Mouse (Mus musculus) MEL (cell line): ENCODE data around the gene Serinc3.

Source experiments
- CTCF ChIP-seq, 3 experiments: IDR thresholded peaks in 2 of 3; conservative IDR thresholded peaks in 1 of 3; 2 replicates each; pipeline ENCODE4 v1.5.1; 2011 to 2012; ENCODE audit warnings: low read length in 3 of 3, low read depth in 2 of 3, mild to moderate bottlenecking in 2 of 3, improper control_type of control experiment in 1 of 3, inconsistent platforms in 1 of 3, mixed read lengths in 1 of 3, moderate library complexity in 1 of 3; ENCODE audit not compliant: control insufficient read depth in 1 of 3, insufficient read depth in 1 of 3, poor library complexity in 1 of 3, severe bottlenecking in 1 of 3
- E2F4 ChIP-seq: IDR thresholded peaks from 2 replicates; pipeline ENCODE4 v1.6.1; 2011; ENCODE audit warnings: low read depth, low read length, improper control_type of control experiment, borderline replicate concordance
- ELF1 ChIP-seq: IDR thresholded peaks from 2 replicates; pipeline ENCODE4 v1.6.1; 2014; ENCODE audit warnings: low read depth, mild to moderate bottlenecking, inconsistent platforms, low read length, improper control_type of control experiment, moderate library complexity
- EP300 ChIP-seq, 2 experiments: IDR thresholded peaks; 2 replicates each; pipeline ENCODE4 v1.6.1; 2011; ENCODE audit warnings: improper control_type of control experiment in 2 of 2, low read length in 2 of 2, low read depth in 1 of 2, mild to moderate bottlenecking in 1 of 2
- GATA1 ChIP-seq: IDR thresholded peaks from 2 replicates; pipeline ENCODE4 v1.6.1; 2011; ENCODE audit warnings: low read depth, low read length, improper control_type of control experiment
- JUND ChIP-seq: IDR thresholded peaks from 2 replicates; pipeline ENCODE4 v1.6.1; 2011; ENCODE audit warnings: low read depth, mild to moderate bottlenecking, improper control_type of control experiment, low read length
- KAT2A ChIP-seq: conservative IDR thresholded peaks from 2 replicates; pipeline ENCODE4 v1.6.1; 2012; ENCODE audit warnings: low read depth, low read length, improper control_type of control experiment, inconsistent platforms
- MAX ChIP-seq: IDR thresholded peaks from 2 replicates; pipeline ENCODE4 v1.6.1; 2011; ENCODE audit warnings: low read length, improper control_type of control experiment
- POLR2A ChIP-seq, 2 experiments: IDR thresholded peaks; 2 replicates each; pipeline ENCODE4 v1.6.1; 2011 to 2012; ENCODE audit warnings: low read length in 2 of 2, mild to moderate bottlenecking in 2 of 2, control low read depth in 1 of 2, improper control_type of control experiment in 1 of 2, low read depth in 1 of 2, moderate library complexity in 1 of 2; ENCODE audit not compliant: control insufficient read depth in 1 of 2, insufficient read depth in 1 of 2, poor library complexity in 1 of 2
- SIN3A ChIP-seq: IDR thresholded peaks from 2 replicates; pipeline ENCODE4 v1.6.1; 2012; ENCODE audit warnings: low read length, improper control_type of control experiment, inconsistent platforms
- TCF12 ChIP-seq: IDR thresholded peaks from 2 replicates; pipeline ENCODE4 v1.6.1; 2014; ENCODE audit warnings: low read depth, mild to moderate bottlenecking, inconsistent platforms, low read length, improper control_type of control experiment, moderate library complexity
- UBTF ChIP-seq: IDR thresholded peaks from 2 replicates; pipeline ENCODE4 v1.6.1; 2012; ENCODE audit warnings: low read depth, mild to moderate bottlenecking, inconsistent platforms, low read length, improper control_type of control experiment, moderate library complexity, borderline replicate concordance; ENCODE audit not compliant: insufficient read depth

GRCm38 (mm10) chr2:163657975-163658886 lies 13.3 kb upstream of the Serinc3 start, which contains the start of gene Pkig:
- TF ChIP-seq EP300 (IDR thresholded peaks at IDR 0.05; ENCODE audit: low read depth in 1 of 2, low read length in 2 of 2) (no peak), CTCF (IDR thresholded peaks at IDR 0.05 in 2 of 3, conservative IDR thresholded peaks at IDR 0.05 in 1 of 3; ENCODE audit: control insufficient read depth in 1 of 3, insufficient read depth in 1 of 3, low read depth in 2 of 3, low read length in 3 of 3, poor library complexity in 1 of 3, severe bottlenecking in 1 of 3) (peak in 2 of 3 experiments; percentile 39 to 50; a peak in 4 of 6 replicates), E2F4 (no peak), POLR2A (IDR thresholded peaks at IDR 0.05; ENCODE audit: control insufficient read depth in 1 of 2, insufficient read depth in 1 of 2, low read depth in 1 of 2, low read length in 2 of 2, poor library complexity in 1 of 2) (peak; percentile 50 to 63; a peak in 2 of 4 replicates), SIN3A (peak; percentile 90; the same call in 1 of the 2 replicates), UBTF (no peak), GATA1 (no peak), TCF12 (0 out of 2 replicates have a peak, but pooled peaks have one; percentile 30), JUND (no peak), MAX (no peak), KAT2A (no peak; the same call in 1 of the 2 replicates), ELF1 (peak; percentile 71)
